16 mouse cellular contexts compared by ENCODE assay signal in genomic region chr13:71165096-71165920, GRCm38 (mm10).
DNase-seq lines count a peak whose midpoint lies in the region; ATAC-seq and TF ChIP-seq lines count a peak whose summit lies in the region.
"Had no signal": no experiment of that assay in that cellular context is flagged by ENCODE, and none has a peak within 500 bp of the region (broad histone marks: within the 10 kb centered on the region; RNA-seq: fewer than 3 reads in every experiment).

No protein-coding gene starts in this region.

- H3K4me2 ChIP-seq in forebrain, embryonic 12.5 days = no peak overlapping the region
- peak overlapping the region; percentile 23 for H3K4me2 ChIP-seq in hindbrain, embryonic 15.5 days
- H3K4me2 ChIP-seq in midbrain, postnatal 0 days (ENCODE audit: low read depth, low read length, poor library complexity, severe bottlenecking) = no peak overlapping the region
- H3K4me2 ChIP-seq: embryonic facial prominence, embryonic 15.5 days; limb, embryonic 13.5 days had no signal

- no peaks in the 10 kb centered on the region for H3K9me3 ChIP-seq in forebrain, embryonic 12.5 days
- H3K9me3 ChIP-seq in hindbrain, embryonic 15.5 days = no peaks in the 10 kb centered on the region
- no peaks in the 10 kb centered on the region for H3K9me3 ChIP-seq in midbrain, postnatal 0 days (ENCODE audit: low read length)
- H3K9me3 ChIP-seq: embryonic facial prominence, embryonic 15.5 days; limb, embryonic 13.5 days had no signal

- 42% methylated on average over 20 of the region's 20 CpGs for WGBS in forebrain, embryonic 12.5 days
- WGBS in hindbrain, embryonic 15.5 days = 31% methylated on average over 20 of the region's 20 CpGs
- 30% methylated on average over 20 of the region's 20 CpGs for WGBS in midbrain, postnatal 0 days

- peak; percentile 92 for DNase-seq in brain, embryonic 14.5 days (ENCODE audit: low read depth)
- peak; percentile 18 for DNase-seq in midbrain, postnatal 0 days (ENCODE audit: low spot score)
- no peak for DNase-seq in kidney, adult 8-10 months
- no peak for DNase-seq in urinary bladder, postnatal 4 days (ENCODE audit: low spot score in 2 of 2)
- no peak for DNase-seq in right cerebral cortex, adult 18-20 months
- DNase-seq: cerebellum, adult 18-20 months; lung, adult 18-20 months; thymus, postnatal 4 days had no signal

- no peak overlapping the region for H3K27ac ChIP-seq in forebrain, embryonic 12.5 days
- no peak overlapping the region for H3K27ac ChIP-seq in hindbrain, embryonic 15.5 days (replicated peaks)
- H3K27ac ChIP-seq in midbrain, postnatal 0 days (ENCODE audit: low read depth, low read length) = no peak overlapping the region
- H3K27ac ChIP-seq: embryonic facial prominence, embryonic 15.5 days; kidney, postnatal 0 days; left cerebral cortex, adult 2 months; limb, embryonic 13.5 days had no signal

- ATAC-seq in forebrain, embryonic 12.5 days (ENCODE audit: low FRiP score) = peak; percentile 82
- peak; percentile 63; the same call in 1 of the 2 replicates for ATAC-seq in hindbrain, embryonic 15.5 days (ENCODE audit: low FRiP score, low read depth)
- 0 out of 2 replicates have a peak, but pooled peaks have one; percentile 16 for ATAC-seq in midbrain, postnatal 0 days (ENCODE audit: low FRiP score)
- no peak for ATAC-seq in CD4-positive, CD25-positive, alpha-beta regulatory T cell, adult 4 months
- ATAC-seq: activated CD4-positive, CD25-positive, alpha-beta regulatory T cell, adult 4 months had no signal

- TF ChIP-seq POLR2A in brain, embryonic 14.5 days (IDR thresholded peaks at IDR 0.05; ENCODE audit: borderline replicate concordance, extremely low read depth, insufficient read depth, insufficient read length, poor library complexity, severe bottlenecking) = no peak

- H3K4me3 ChIP-seq in forebrain, embryonic 12.5 days (replicated peaks) = no peak overlapping the region
- H3K4me3 ChIP-seq in hindbrain, embryonic 15.5 days = no peak overlapping the region
- no peak overlapping the region for H3K4me3 ChIP-seq in midbrain, postnatal 0 days (ENCODE audit: low read depth, low read length)
- H3K4me3 ChIP-seq: embryonic facial prominence, embryonic 15.5 days; left cerebral cortex, adult 2 months; limb, embryonic 13.5 days had no signal

- H3K9ac ChIP-seq in forebrain, embryonic 12.5 days = no peak overlapping the region
- no peak overlapping the region for H3K9ac ChIP-seq in hindbrain, embryonic 15.5 days
- H3K9ac ChIP-seq in midbrain, postnatal 0 days (replicated peaks; ENCODE audit: low read length, poor library complexity, severe bottlenecking) = no peak overlapping the region
- H3K9ac ChIP-seq: embryonic facial prominence, embryonic 15.5 days; limb, embryonic 13.5 days had no signal

- peaks cover 24% of the 10 kb centered on the region for H3K4me1 ChIP-seq in forebrain, embryonic 12.5 days
- H3K4me1 ChIP-seq in hindbrain, embryonic 15.5 days (replicated peaks) = peaks cover 6% of the 10 kb centered on the region
- H3K4me1 ChIP-seq in midbrain, postnatal 0 days (ENCODE audit: insufficient read depth, low read length) = no peaks in the 10 kb centered on the region
- H3K4me1 ChIP-seq: embryonic facial prominence, embryonic 15.5 days; limb, embryonic 13.5 days had no signal

- no peaks in the 10 kb centered on the region for H3K36me3 ChIP-seq in forebrain, embryonic 12.5 days (replicated peaks)
- H3K36me3 ChIP-seq in hindbrain, embryonic 15.5 days = no peaks in the 10 kb centered on the region
- no peaks in the 10 kb centered on the region for H3K36me3 ChIP-seq in midbrain, postnatal 0 days (ENCODE audit: insufficient read depth, low read length)
- H3K36me3 ChIP-seq: embryonic facial prominence, embryonic 15.5 days; limb, embryonic 13.5 days had no signal

- no peak for TF ChIP-seq CTCF in brain, embryonic 14.5 days (IDR thresholded peaks at IDR 0.05; ENCODE audit: borderline replicate concordance, extremely low read depth, insufficient read depth, insufficient read length)
- no peak for TF ChIP-seq CTCF in midbrain, postnatal 0 days (IDR thresholded peaks at IDR 0.05)

- H3K27me3 ChIP-seq in forebrain, embryonic 12.5 days = peaks cover 42% of the 10 kb centered on the region
- 0 out of 2 replicates have a peak, but pooled peaks cover 9% of the 10 kb centered on the region for H3K27me3 ChIP-seq in hindbrain, embryonic 15.5 days
- H3K27me3 ChIP-seq in midbrain, postnatal 0 days (ENCODE audit: insufficient read depth, low read length) = no peaks in the 10 kb centered on the region
- H3K27me3 ChIP-seq: embryonic facial prominence, embryonic 15.5 days; limb, embryonic 13.5 days had no signal

Comparison
In these comparisons a context has a peak if more than half of its experiments do, and no peak if none do; other contexts are left out.
1. DNase-seq: peak in brain, embryonic 14.5 days (single experiment) and midbrain, postnatal 0 days (single experiment); none in kidney, adult 8-10 months (0 of 2), urinary bladder, postnatal 4 days (0 of 2) and right cerebral cortex, adult 18-20 months (single experiment).